Mouse (Mus musculus): ENCODE measurements around the gene Dcun1d2. TPM values are rescaled to one million over a fixed set of nuclear protein-coding genes. Genes with fewer than 3 reads are reported as not detected.

Gene Dcun1d2
- polyA plus RNA-seq, 1 experiment from 2014 or later, result 20.9 TPM

DNA sequence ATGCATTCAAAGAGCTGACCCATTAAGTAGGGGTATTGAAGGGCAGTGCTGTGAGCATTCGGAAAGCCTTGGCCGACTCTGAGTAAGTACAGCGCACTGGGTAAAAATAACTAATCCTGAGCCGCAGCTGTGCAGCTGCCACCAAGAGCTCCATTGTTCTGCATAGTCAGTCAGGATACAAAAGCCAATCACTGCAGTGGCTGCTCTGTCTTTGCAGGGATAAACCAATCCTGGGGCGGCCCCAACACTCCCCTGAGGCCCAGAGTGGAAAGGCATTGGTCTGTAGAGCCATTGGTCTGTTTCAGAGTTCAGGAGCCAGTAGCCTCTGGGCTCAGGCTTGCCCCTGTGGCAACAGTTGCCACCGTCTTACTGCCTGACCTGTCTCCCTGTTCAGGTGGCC, 61.6 kb downstream of the Dcun1d2 start:
- DNase-seq (ENCODE audit: low spot score) (no peak), ATAC-seq (replicated peaks; ENCODE audit: low FRiP score) (no peak)
- H3K27me3 ChIP-seq (replicated peaks; ENCODE audit: control insufficient read depth, insufficient read depth, low read length), result peaks cover 9% of the 10 kb centered on the region
- H3K9me3 ChIP-seq (ENCODE audit: control insufficient read depth, low read length), result no peaks in the 10 kb centered on the region
- H3K36me3 ChIP-seq (ENCODE audit: control insufficient read depth, insufficient read depth, low read length), result no peaks in the 10 kb centered on the region
- H3K9ac ChIP-seq (ENCODE audit: low read depth, low read length), result no peak overlapping the region
- H3K4me1 ChIP-seq (replicated peaks; ENCODE audit: control insufficient read depth, insufficient read depth, low read length), result no peaks in the 10 kb centered on the region
- 77% methylated on average over 6 of the region's 6 CpGs for WGBS
- H3K27ac ChIP-seq (ENCODE audit: low read depth, low read length), result no peak overlapping the region
- no peak overlapping the region for H3K4me3 ChIP-seq (ENCODE audit: low read depth, low read length)
- no peak overlapping the region for H3K4me2 ChIP-seq

DNA sequence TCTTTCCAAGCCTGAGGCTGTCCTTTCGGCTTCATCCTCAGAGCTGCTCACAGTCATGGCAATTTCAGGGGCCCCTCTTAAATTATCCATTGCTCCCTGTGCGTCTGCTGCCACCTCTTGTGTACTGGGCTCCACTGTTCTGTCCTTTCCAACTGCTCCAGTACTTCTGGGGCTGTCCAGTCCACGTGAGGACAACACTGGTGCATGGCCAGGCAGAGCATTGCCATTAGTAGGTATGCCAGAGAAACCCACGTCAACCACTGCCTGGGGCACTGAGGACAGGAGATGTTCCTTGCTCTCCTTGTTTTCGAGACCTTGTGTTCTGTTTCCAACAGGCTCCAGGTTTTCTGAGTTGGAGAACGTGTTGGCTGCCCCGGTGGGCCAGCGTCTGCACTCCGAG, 63.5 kb downstream of the Dcun1d2 start:
- Histone ChIP-seq H3K9me3 (ENCODE audit: control insufficient read depth, low read length) (no peaks in the 10 kb centered on the region), H3K36me3 (ENCODE audit: control insufficient read depth, insufficient read depth, low read length) (no peaks in the 10 kb centered on the region), H3K4me1 (replicated peaks; ENCODE audit: control insufficient read depth, insufficient read depth, low read length) (no peaks in the 10 kb centered on the region), H3K27ac (ENCODE audit: low read depth, low read length) (no peak overlapping the region), H3K9ac (ENCODE audit: low read depth, low read length) (no peak overlapping the region), H3K4me2 (no peak overlapping the region), H3K4me3 (ENCODE audit: low read depth, low read length) (no peak overlapping the region), H3K27me3 (replicated peaks; ENCODE audit: control insufficient read depth, insufficient read depth, low read length) (peaks cover 9% of the 10 kb centered on the region)
- no peak for DNase-seq (ENCODE audit: low spot score)
- ATAC-seq (replicated peaks; ENCODE audit: low FRiP score), result no peak
- 67% methylated on average over 9 of the region's 9 CpGs for WGBS

DNA sequence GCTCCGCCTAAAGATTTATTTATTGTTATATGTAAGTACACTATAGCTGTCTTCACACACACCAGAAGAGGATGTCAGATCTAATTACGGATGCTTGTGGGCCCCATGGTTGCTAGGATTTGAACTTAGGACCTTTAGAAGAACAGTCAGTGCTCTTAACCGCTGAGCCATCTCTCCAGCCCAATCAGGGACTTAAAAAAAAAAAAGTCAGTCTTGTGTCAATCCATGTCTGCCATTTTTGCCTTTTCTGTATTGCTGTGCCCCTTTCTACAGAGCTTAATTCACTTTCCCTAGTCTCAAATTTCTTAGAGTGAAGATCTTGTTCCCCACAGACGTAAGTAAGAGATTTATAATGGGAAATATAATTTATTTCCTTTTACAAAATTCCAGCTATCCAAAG, 69.5 kb downstream of the Dcun1d2 start:
- H3K9me3 ChIP-seq (ENCODE audit: control insufficient read depth, low read length), result no peaks in the 10 kb centered on the region
- no peaks in the 10 kb centered on the region; the same call in 1 of the 2 replicates for H3K27me3 ChIP-seq (replicated peaks; ENCODE audit: control insufficient read depth, insufficient read depth, low read length)
- no peak overlapping the region for H3K4me2 ChIP-seq
- H3K36me3 ChIP-seq (ENCODE audit: control insufficient read depth, insufficient read depth, low read length), result no peaks in the 10 kb centered on the region
- H3K27ac ChIP-seq (ENCODE audit: low read depth, low read length), result no peak overlapping the region
- H3K4me1 ChIP-seq (replicated peaks; ENCODE audit: control insufficient read depth, insufficient read depth, low read length), result peaks cover 4% of the 10 kb centered on the region
- H3K4me3 ChIP-seq (ENCODE audit: low read depth, low read length), result no peak overlapping the region
- H3K9ac ChIP-seq (ENCODE audit: low read depth, low read length), result no peak overlapping the region
- WGBS, result 82% methylated on average over 4 of the region's 4 CpGs
- DNase-seq (ENCODE audit: low spot score) (no peak), ATAC-seq (replicated peaks; ENCODE audit: low FRiP score) (no peak)

DNA sequence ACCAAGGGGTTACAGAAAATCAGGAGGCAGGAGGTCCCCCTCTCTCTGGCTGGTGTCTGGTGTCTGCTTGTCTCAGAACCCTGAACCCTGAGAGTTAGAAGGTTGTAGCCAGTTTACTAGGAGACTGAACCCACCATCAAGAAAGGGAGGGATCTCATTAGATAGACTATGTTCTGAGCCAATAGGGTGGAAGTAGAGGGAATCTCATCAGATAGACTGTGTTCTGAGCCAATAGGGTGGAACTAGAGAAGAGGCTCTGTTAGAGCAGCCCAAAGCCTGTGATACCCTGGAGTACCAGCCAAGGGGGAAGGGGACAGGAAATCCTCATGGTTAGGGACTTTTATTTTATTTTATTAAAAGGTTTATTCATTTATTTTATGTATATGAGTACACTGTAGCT, 69.9 kb downstream of the Dcun1d2 start:
- Histone ChIP-seq H3K9ac (ENCODE audit: low read depth, low read length) (no peak overlapping the region), H3K4me2 (no peak overlapping the region), H3K27ac (ENCODE audit: low read depth, low read length) (no peak overlapping the region), H3K36me3 (ENCODE audit: control insufficient read depth, insufficient read depth, low read length) (no peaks in the 10 kb centered on the region), H3K27me3 (replicated peaks; ENCODE audit: control insufficient read depth, insufficient read depth, low read length) (no peaks in the 10 kb centered on the region; the same call in 1 of the 2 replicates), H3K4me1 (replicated peaks; ENCODE audit: control insufficient read depth, insufficient read depth, low read length) (peaks cover 6% of the 10 kb centered on the region), H3K9me3 (ENCODE audit: control insufficient read depth, low read length) (no peaks in the 10 kb centered on the region), H3K4me3 (ENCODE audit: low read depth, low read length) (no peak overlapping the region)
- DNase-seq (ENCODE audit: low spot score) (no peak), ATAC-seq (replicated peaks; ENCODE audit: low FRiP score) (no peak)

DNA sequence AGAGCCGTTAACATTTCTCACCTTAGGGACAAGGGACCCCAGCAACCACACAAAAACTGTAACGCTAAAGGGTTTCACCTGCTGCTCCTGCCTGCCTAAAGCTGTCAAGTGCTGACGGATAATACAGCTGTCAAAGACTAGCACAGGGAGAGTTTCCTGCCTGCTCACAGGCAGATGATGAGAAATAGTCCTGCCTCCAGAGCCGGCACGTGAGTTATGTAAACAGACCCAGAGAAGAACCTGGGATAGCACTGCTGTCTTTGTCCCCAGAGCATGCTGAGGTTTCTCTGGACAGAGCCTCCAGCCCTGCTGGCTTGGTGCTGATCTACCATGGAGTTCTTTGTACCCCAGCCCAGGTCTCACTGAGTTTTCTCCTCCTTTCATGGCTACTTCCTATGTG, 70.8 kb downstream of the Dcun1d2 start:
- H3K9ac ChIP-seq (ENCODE audit: low read depth, low read length), result no peak overlapping the region
- DNase-seq (ENCODE audit: low spot score) (no peak), ATAC-seq (replicated peaks; ENCODE audit: low FRiP score) (no peak)
- H3K4me1 ChIP-seq (replicated peaks; ENCODE audit: control insufficient read depth, insufficient read depth, low read length), result peaks cover 6% of the 10 kb centered on the region
- no peaks in the 10 kb centered on the region for H3K36me3 ChIP-seq (ENCODE audit: control insufficient read depth, insufficient read depth, low read length)
- H3K9me3 ChIP-seq (ENCODE audit: control insufficient read depth, low read length), result no peaks in the 10 kb centered on the region
- no peak overlapping the region for H3K4me3 ChIP-seq (ENCODE audit: low read depth, low read length)
- H3K27ac ChIP-seq (ENCODE audit: low read depth, low read length), result no peak overlapping the region
- no peak overlapping the region for H3K4me2 ChIP-seq
- WGBS, result 58% methylated on average over 5 of the region's 5 CpGs
- H3K27me3 ChIP-seq (replicated peaks; ENCODE audit: control insufficient read depth, insufficient read depth, low read length), result no peaks in the 10 kb centered on the region

DNA sequence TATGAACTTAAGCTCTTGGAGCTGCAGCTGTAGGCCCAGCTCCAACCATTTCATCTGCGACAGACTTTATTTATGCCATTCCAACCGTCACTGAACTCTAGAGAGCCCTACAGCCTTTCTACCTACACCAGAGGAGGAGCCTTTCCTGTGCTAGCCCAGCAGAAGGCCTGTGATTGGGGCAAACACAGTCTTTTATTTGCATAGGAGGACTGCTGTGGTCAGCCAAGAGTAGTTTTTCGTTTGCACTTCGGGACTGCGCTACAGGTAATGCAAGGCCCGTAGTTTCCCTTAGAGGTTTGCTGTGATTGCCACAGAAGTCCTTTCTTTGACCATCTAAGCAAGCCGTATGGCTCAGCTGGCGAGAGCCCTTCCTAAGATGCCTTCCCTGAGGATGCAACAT, 71.5 kb downstream of the Dcun1d2 start:
- DNase-seq (ENCODE audit: low spot score) (no peak), ATAC-seq (replicated peaks; ENCODE audit: low FRiP score) (no peak)
- no peaks in the 10 kb centered on the region for H3K36me3 ChIP-seq (ENCODE audit: control insufficient read depth, insufficient read depth, low read length)
- no peaks in the 10 kb centered on the region for H3K9me3 ChIP-seq (ENCODE audit: control insufficient read depth, low read length)
- WGBS, result 67% methylated on average over 8 of the region's 8 CpGs
- no peak overlapping the region for H3K9ac ChIP-seq (ENCODE audit: low read depth, low read length)
- H3K4me2 ChIP-seq, result no peak overlapping the region
- H3K27me3 ChIP-seq (replicated peaks; ENCODE audit: control insufficient read depth, insufficient read depth, low read length), result no peaks in the 10 kb centered on the region
- no peak overlapping the region for H3K4me3 ChIP-seq (ENCODE audit: low read depth, low read length)
- peaks cover 6% of the 10 kb centered on the region for H3K4me1 ChIP-seq (replicated peaks; ENCODE audit: control insufficient read depth, insufficient read depth, low read length)
- H3K27ac ChIP-seq (ENCODE audit: low read depth, low read length), result no peak overlapping the region

DNA sequence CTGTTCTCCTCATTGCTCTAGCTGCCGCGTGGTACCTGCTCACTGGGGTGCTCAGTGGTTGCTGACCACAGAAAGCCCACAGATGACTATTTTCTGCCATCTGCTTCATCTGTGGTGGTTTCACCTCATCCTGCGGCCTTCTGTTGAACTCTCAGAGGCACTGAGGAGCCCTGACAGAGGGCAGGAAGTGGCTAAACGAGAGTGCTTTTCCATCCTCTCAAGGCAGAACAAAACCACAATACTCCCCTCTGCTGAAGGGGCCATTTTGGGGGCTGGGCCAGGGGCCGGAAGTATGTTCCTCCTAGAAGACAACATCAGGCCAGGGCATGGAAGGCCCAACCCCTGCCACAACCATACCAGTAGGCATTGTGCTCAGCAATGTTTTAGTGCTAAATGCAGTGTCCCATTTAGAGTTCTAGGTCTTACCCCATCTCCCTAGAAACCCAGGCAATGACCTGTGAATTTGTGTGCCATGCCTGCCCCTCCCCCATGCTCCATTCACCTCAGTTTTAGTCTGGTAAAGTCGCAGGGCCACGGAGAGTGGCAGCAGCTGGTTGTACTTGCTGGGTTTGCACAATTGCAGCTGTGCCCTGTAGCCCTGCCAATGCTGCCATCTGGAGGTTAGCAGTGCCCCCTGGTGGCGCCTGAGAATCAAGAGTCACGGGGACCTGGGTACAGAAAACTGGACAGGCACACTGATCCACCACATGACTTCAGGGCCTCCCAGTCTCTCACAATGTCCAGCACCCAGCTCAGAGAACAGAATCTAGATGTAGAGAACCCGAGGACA, 74.3 kb downstream of the Dcun1d2 start:
- 0 out of 2 replicates have a peak overlapping the region, but pooled peaks have one; percentile 23 for H3K9ac ChIP-seq (ENCODE audit: low read depth, low read length)
- no peaks in the 10 kb centered on the region for H3K36me3 ChIP-seq (ENCODE audit: control insufficient read depth, insufficient read depth, low read length)
- H3K4me2 ChIP-seq, result peak overlapping the region; percentile 55
- no peak overlapping the region for H3K4me3 ChIP-seq (ENCODE audit: low read depth, low read length)
- H3K9me3 ChIP-seq (ENCODE audit: control insufficient read depth, low read length), result no peaks in the 10 kb centered on the region
- WGBS, result 12% methylated on average over 10 of the region's 10 CpGs
- H3K27ac ChIP-seq (ENCODE audit: low read depth, low read length), result 0 out of 2 replicates have a peak overlapping the region, but pooled peaks have one; percentile 30
- DNase-seq (ENCODE audit: low spot score), result peak; percentile 81
- peaks cover 16% of the 10 kb centered on the region for H3K4me1 ChIP-seq (replicated peaks; ENCODE audit: control insufficient read depth, insufficient read depth, low read length)
- ATAC-seq (replicated peaks; ENCODE audit: low FRiP score), result peak; percentile 73
- no peaks in the 10 kb centered on the region for H3K27me3 ChIP-seq (replicated peaks; ENCODE audit: control insufficient read depth, insufficient read depth, low read length)

DNA sequence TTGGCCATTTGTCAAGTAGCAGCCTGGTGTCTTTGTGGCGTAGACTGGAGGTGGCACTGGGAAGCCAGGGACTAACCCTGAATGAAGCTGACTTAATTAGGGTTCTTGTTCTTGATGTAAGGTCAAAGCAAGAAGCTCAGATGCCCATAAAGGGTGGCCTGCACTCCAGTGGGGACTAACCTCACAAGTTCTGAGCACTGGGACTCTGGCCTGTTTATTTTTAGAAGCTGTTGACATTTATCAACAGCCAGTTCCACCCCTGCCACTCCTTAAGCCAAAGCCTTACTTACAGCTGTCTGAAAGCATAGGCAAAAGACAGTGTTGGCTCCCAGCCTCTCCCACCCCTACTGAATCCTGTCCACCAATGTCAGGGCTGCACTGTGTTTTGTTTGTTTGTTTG, 78.2 kb downstream of the Dcun1d2 start:
- peaks cover 45% of the 10 kb centered on the region for H3K4me1 ChIP-seq (replicated peaks; ENCODE audit: control insufficient read depth, insufficient read depth, low read length)
- no peaks in the 10 kb centered on the region for H3K9me3 ChIP-seq (ENCODE audit: control insufficient read depth, low read length)
- H3K4me3 ChIP-seq (ENCODE audit: low read depth, low read length), result no peak overlapping the region
- ATAC-seq (replicated peaks; ENCODE audit: low FRiP score), result no peak
- no peaks in the 10 kb centered on the region for H3K27me3 ChIP-seq (replicated peaks; ENCODE audit: control insufficient read depth, insufficient read depth, low read length)
- no peaks in the 10 kb centered on the region for H3K36me3 ChIP-seq (ENCODE audit: control insufficient read depth, insufficient read depth, low read length)
- peak overlapping the region; percentile 14; the same call in 1 of the 2 replicates for H3K4me2 ChIP-seq
- no peak for DNase-seq (ENCODE audit: low spot score)
- H3K27ac ChIP-seq (ENCODE audit: low read depth, low read length), result peak overlapping the region; percentile 55
- H3K9ac ChIP-seq (ENCODE audit: low read depth, low read length), result no peak overlapping the region
- WGBS, result 82% methylated on average over 1 of the region's 1 CpGs
